Mouse (Mus musculus): ENCODE results near the gene Fam222a. TPM values are rescaled to one million over a fixed set of nuclear protein-coding genes. Genes with fewer than 3 reads are reported as not detected.

Fam222a gene
- total RNA-seq (2022) = 1 to 10 TPM; 4.9 to 7.2 (median 6.7) TPM

- no peak for DNase-seq (ENCODE audit: low spot score in 2 of 2)
Observed at GRCm38 (mm10) chr5:114567565-114568197, at the start of gene Fam222a. Fam222a (plus strand) TSS chr5:114568016.

GRCm38 (mm10) chr5:114528355-114528754 is 39.5 kb upstream of the Fam222a start:
- no peak for DNase-seq (ENCODE audit: low spot score in 2 of 2)

GRCm38 (mm10) chr5:114530337-114530736 is 37.5 kb upstream of the Fam222a start:
- no peak for DNase-seq (ENCODE audit: low spot score in 2 of 2)

- DNase-seq (ENCODE audit: low spot score in 2 of 2) = no peak
Observed at GRCm38 (mm10) chr5:114532055-114532454, 35.8 kb upstream of the Fam222a start.

- peak in 1 of 2 experiments; percentile 7 for DNase-seq (ENCODE audit: low spot score in 2 of 2)
Observed at GRCm38 (mm10) chr5:114537308-114538020, 30.4 kb upstream of the Fam222a start.

- DNase-seq (ENCODE audit: low spot score in 2 of 2) = no peak
Observed at GRCm38 (mm10) chr5:114538021-114538405, 29.8 kb upstream of the Fam222a start.

GRCm38 (mm10) chr5:114538752-114539151 is 29.1 kb upstream of the Fam222a start:
- peak in 1 of 2 experiments; percentile 9 for DNase-seq (ENCODE audit: low spot score in 2 of 2)

- DNase-seq (ENCODE audit: low spot score in 2 of 2) = no peak
Observed at GRCm38 (mm10) chr5:114539766-114540165, 28.1 kb upstream of the Fam222a start.

GRCm38 (mm10) chr5:114541656-114542445 is 26.0 kb upstream of the Fam222a start:
- DNase-seq (ENCODE audit: low spot score in 2 of 2) = no peak

- DNase-seq (ENCODE audit: low spot score in 2 of 2) = no peak
Observed at GRCm38 (mm10) chr5:114543656-114544055, 24.2 kb upstream of the Fam222a start.

GRCm38 (mm10) chr5:114544205-114544604 is 23.6 kb upstream of the Fam222a start:
- DNase-seq (ENCODE audit: low spot score in 2 of 2) = no peak

GRCm38 (mm10) chr5:114545076-114545475 is 22.7 kb upstream of the Fam222a start:
- DNase-seq (ENCODE audit: low spot score in 2 of 2) = no peak

- DNase-seq (ENCODE audit: low spot score in 2 of 2) = no peak
Observed at GRCm38 (mm10) chr5:114548976-114549375, 18.8 kb upstream of the Fam222a start.

GRCm38 (mm10) chr5:114549770-114550169 is 18.0 kb upstream of the Fam222a start:
- DNase-seq (ENCODE audit: low spot score in 2 of 2) = no peak

GRCm38 (mm10) chr5:114550431-114550830 is 17.4 kb upstream of the Fam222a start:
- DNase-seq (ENCODE audit: low spot score in 2 of 2) = no peak

- DNase-seq (ENCODE audit: low spot score in 2 of 2) = no peak
Observed at GRCm38 (mm10) chr5:114550886-114551492, 16.8 kb upstream of the Fam222a start.

- DNase-seq (ENCODE audit: low spot score in 2 of 2) = no peak
Observed at GRCm38 (mm10) chr5:114552507-114553208, 15.2 kb upstream of the Fam222a start.

GRCm38 (mm10) chr5:114553706-114554105 is 14.1 kb upstream of the Fam222a start:
- DNase-seq (ENCODE audit: low spot score in 2 of 2) = no peak

- no peak for DNase-seq (ENCODE audit: low spot score in 2 of 2)
Observed at GRCm38 (mm10) chr5:114555424-114555823, 12.4 kb upstream of the Fam222a start.

GRCm38 (mm10) chr5:114556109-114556508 is 11.7 kb upstream of the Fam222a start:
- DNase-seq (ENCODE audit: low spot score in 2 of 2) = no peak

Measured in layer of hippocampus, adult 8-10 months (tissue).